Mouse (Mus musculus): ENCODE measurements at regions not wholly inside any gene's neighbourhood (a gene's known extent, or its start where the extent isn't known, plus 50 kb on each side); places are given as distances from the start of the nearest gene placed in this dataset.

GRCm38 (mm10) chr4:64228341-64228740 is 181.5 kb upstream of the Tnc start:
- Histone ChIP-seq H3K4me1 (ENCODE audit: control insufficient read depth, insufficient read depth, low read length) (no peaks in the 10 kb centered on the region), H3K9ac (ENCODE audit: low read length) (no peak overlapping the region), H3K4me2 (ENCODE audit: low read depth) (no peak overlapping the region), H3K27ac (ENCODE audit: low read depth, low read length) (no peak overlapping the region), H3K9me3 (ENCODE audit: control insufficient read depth, low read length) (no peaks in the 10 kb centered on the region), H3K4me3 (ENCODE audit: low read depth, low read length) (no peak overlapping the region), H3K27me3 (ENCODE audit: control insufficient read depth, insufficient read depth, low read length) (no peaks in the 10 kb centered on the region), H3K36me3 (ENCODE audit: control insufficient read depth, insufficient read depth, low read length) (no peaks in the 10 kb centered on the region)
- 73% methylated on average over 3 of the region's 3 CpGs for WGBS
- DNase-seq (ENCODE audit: low spot score) (no peak), ATAC-seq (ENCODE audit: insufficient read depth, low FRiP score, low TSS enrichment) (no peak)

DNA sequence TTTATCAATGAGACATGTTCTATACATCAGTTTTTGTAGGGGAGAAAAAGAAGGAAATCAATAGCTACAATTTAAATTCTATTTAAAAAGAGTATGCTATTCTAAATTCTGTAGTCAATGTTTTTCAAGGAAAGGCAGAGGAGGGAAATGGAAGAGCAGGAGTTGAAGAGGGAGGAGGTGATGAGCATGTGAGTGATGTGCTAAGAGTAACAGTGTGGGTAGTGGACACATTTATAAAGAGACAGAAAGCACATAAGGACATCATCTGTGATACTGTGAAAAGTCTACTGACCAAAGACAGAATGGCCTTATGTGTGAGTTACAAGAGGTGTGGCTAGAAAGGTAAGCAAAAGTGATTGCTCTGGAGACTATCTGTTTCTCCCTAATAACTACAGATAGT is 179.8 kb upstream of the Tnc start:
- no peaks in the 10 kb centered on the region for H3K27me3 ChIP-seq (ENCODE audit: control insufficient read depth, insufficient read depth, low read length)
- ATAC-seq (ENCODE audit: insufficient read depth, low FRiP score, low TSS enrichment) (no peak), DNase-seq (ENCODE audit: low spot score) (no peak)
- no peak overlapping the region for H3K4me2 ChIP-seq (ENCODE audit: low read depth)
- no peak overlapping the region for H3K27ac ChIP-seq (ENCODE audit: low read depth, low read length)
- no peaks in the 10 kb centered on the region for H3K9me3 ChIP-seq (ENCODE audit: control insufficient read depth, low read length)
- H3K4me1 ChIP-seq (ENCODE audit: control insufficient read depth, insufficient read depth, low read length): no peaks in the 10 kb centered on the region
- H3K4me3 ChIP-seq (ENCODE audit: low read depth, low read length): no peak overlapping the region
- no peaks in the 10 kb centered on the region for H3K36me3 ChIP-seq (ENCODE audit: control insufficient read depth, insufficient read depth, low read length)
- no peak overlapping the region for H3K9ac ChIP-seq (ENCODE audit: low read length)

GRCm38 (mm10) chr4:64224918-64225317 is 178.1 kb upstream of the Tnc start:
- H3K27ac ChIP-seq (ENCODE audit: low read depth, low read length): no peak overlapping the region
- DNase-seq (ENCODE audit: low spot score) (no peak), ATAC-seq (ENCODE audit: insufficient read depth, low FRiP score, low TSS enrichment) (no peak)
- H3K9ac ChIP-seq (ENCODE audit: low read length): no peak overlapping the region
- H3K27me3 ChIP-seq (ENCODE audit: control insufficient read depth, insufficient read depth, low read length): no peaks in the 10 kb centered on the region
- no peaks in the 10 kb centered on the region for H3K9me3 ChIP-seq (ENCODE audit: control insufficient read depth, low read length)
- no peaks in the 10 kb centered on the region for H3K4me1 ChIP-seq (ENCODE audit: control insufficient read depth, insufficient read depth, low read length)
- WGBS: 91% methylated on average over 5 of the region's 5 CpGs
- no peak overlapping the region for H3K4me3 ChIP-seq (ENCODE audit: low read depth, low read length)
- H3K4me2 ChIP-seq (ENCODE audit: low read depth): no peak overlapping the region
- no peaks in the 10 kb centered on the region for H3K36me3 ChIP-seq (ENCODE audit: control insufficient read depth, insufficient read depth, low read length)

- Histone ChIP-seq H3K9ac (ENCODE audit: low read length) (no peak overlapping the region), H3K9me3 (ENCODE audit: control insufficient read depth, low read length) (no peaks in the 10 kb centered on the region), H3K27ac (ENCODE audit: low read depth, low read length) (no peak overlapping the region), H3K4me2 (ENCODE audit: low read depth) (no peak overlapping the region), H3K4me3 (ENCODE audit: low read depth, low read length) (no peak overlapping the region), H3K4me1 (ENCODE audit: control insufficient read depth, insufficient read depth, low read length) (no peaks in the 10 kb centered on the region), H3K36me3 (ENCODE audit: control insufficient read depth, insufficient read depth, low read length) (no peaks in the 10 kb centered on the region), H3K27me3 (ENCODE audit: control insufficient read depth, insufficient read depth, low read length) (no peaks in the 10 kb centered on the region)
- no peak for DNase-seq (ENCODE audit: low spot score)
- WGBS: 84% methylated on average over 2 of the region's 2 CpGs
- ATAC-seq (ENCODE audit: insufficient read depth, low FRiP score, low TSS enrichment): no peak
Measured at GRCm38 (mm10) chr4:64219802-64220201, 173.0 kb upstream of the Tnc start.

- no peaks in the 10 kb centered on the region for H3K4me1 ChIP-seq (ENCODE audit: control insufficient read depth, insufficient read depth, low read length)
- no peak overlapping the region for H3K4me3 ChIP-seq (ENCODE audit: low read depth, low read length)
- DNase-seq (ENCODE audit: low spot score) (no peak), ATAC-seq (ENCODE audit: insufficient read depth, low FRiP score, low TSS enrichment) (no peak)
- H3K27me3 ChIP-seq (ENCODE audit: control insufficient read depth, insufficient read depth, low read length): no peaks in the 10 kb centered on the region
- no peak overlapping the region for H3K27ac ChIP-seq (ENCODE audit: low read depth, low read length)
- no peaks in the 10 kb centered on the region for H3K36me3 ChIP-seq (ENCODE audit: control insufficient read depth, insufficient read depth, low read length)
- 40% methylated on average over 8 of the region's 8 CpGs for WGBS
- H3K9ac ChIP-seq (ENCODE audit: low read length): no peak overlapping the region
- H3K4me2 ChIP-seq (ENCODE audit: low read depth): no peak overlapping the region
- H3K9me3 ChIP-seq (ENCODE audit: control insufficient read depth, low read length): no peaks in the 10 kb centered on the region
Measured at GRCm38 (mm10) chr4:64207118-64207868, 160.5 kb upstream of the Tnc start.

- no peak overlapping the region for H3K27ac ChIP-seq (ENCODE audit: low read depth, low read length)
- no peaks in the 10 kb centered on the region for H3K36me3 ChIP-seq (ENCODE audit: control insufficient read depth, insufficient read depth, low read length)
- DNase-seq (ENCODE audit: low spot score): no peak
- 89% methylated on average over 3 of the region's 3 CpGs for WGBS
- no peaks in the 10 kb centered on the region for H3K9me3 ChIP-seq (ENCODE audit: control insufficient read depth, low read length)
- no peak overlapping the region for H3K9ac ChIP-seq (ENCODE audit: low read length)
- H3K4me2 ChIP-seq (ENCODE audit: low read depth): no peak overlapping the region
- no peak for ATAC-seq (ENCODE audit: insufficient read depth, low FRiP score, low TSS enrichment)
- no peak overlapping the region for H3K4me3 ChIP-seq (ENCODE audit: low read depth, low read length)
- H3K4me1 ChIP-seq (ENCODE audit: control insufficient read depth, insufficient read depth, low read length): no peaks in the 10 kb centered on the region
- H3K27me3 ChIP-seq (ENCODE audit: control insufficient read depth, insufficient read depth, low read length): no peaks in the 10 kb centered on the region
Measured at GRCm38 (mm10) chr4:64200808-64201190, 154.0 kb upstream of the Tnc start.

DNA sequence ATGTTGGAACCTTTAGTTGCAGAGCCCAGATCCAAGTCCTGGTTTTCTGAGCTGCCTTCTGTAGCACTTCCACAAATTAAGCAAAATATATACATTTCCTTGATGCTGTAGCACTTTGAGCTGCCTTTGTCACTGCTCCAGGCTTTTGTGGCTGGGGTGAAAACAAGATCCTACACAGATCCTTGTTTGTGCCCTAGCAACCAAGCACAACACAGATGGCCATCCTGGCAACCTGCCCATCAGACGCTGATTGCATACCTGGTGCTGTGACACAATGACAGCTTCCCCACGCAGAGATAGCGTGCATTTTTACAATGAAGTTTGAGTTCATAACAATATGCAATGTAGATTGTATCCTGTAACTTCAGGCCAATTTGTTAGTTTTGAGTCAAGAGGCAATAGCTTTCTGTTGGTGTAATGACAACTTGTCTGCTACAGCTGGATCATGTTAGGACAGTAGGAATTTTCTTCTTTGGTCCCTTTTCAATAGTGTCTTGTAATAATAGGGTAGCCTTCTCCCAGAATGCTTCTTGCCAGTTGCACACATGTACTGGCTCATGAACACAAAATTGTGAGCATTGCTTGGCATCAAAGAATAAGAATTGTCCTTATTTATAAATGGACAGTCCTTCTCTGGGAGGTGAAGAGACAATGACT is 153.5 kb upstream of the Tnc start:
- no peak overlapping the region for H3K4me3 ChIP-seq (ENCODE audit: low read depth, low read length)
- ATAC-seq (ENCODE audit: insufficient read depth, low FRiP score, low TSS enrichment) (no peak), DNase-seq (ENCODE audit: low spot score) (no peak)
- H3K4me2 ChIP-seq (ENCODE audit: low read depth): no peak overlapping the region
- H3K9ac ChIP-seq (ENCODE audit: low read length): no peak overlapping the region
- no peaks in the 10 kb centered on the region for H3K27me3 ChIP-seq (ENCODE audit: control insufficient read depth, insufficient read depth, low read length)
- WGBS: 85% methylated on average over 3 of the region's 3 CpGs
- H3K4me1 ChIP-seq (ENCODE audit: control insufficient read depth, insufficient read depth, low read length): no peaks in the 10 kb centered on the region
- H3K36me3 ChIP-seq (ENCODE audit: control insufficient read depth, insufficient read depth, low read length): no peaks in the 10 kb centered on the region
- H3K27ac ChIP-seq (ENCODE audit: low read depth, low read length): no peak overlapping the region
- H3K9me3 ChIP-seq (ENCODE audit: control insufficient read depth, low read length): no peaks in the 10 kb centered on the region

GRCm38 (mm10) chr4:64184986-64185385 is 138.2 kb upstream of the Tnc start:
- DNase-seq (ENCODE audit: low spot score): no peak
- H3K27ac ChIP-seq (ENCODE audit: low read depth, low read length): no peak overlapping the region
- H3K4me3 ChIP-seq (ENCODE audit: low read depth, low read length): no peak overlapping the region
- no peaks in the 10 kb centered on the region for H3K27me3 ChIP-seq (ENCODE audit: control insufficient read depth, insufficient read depth, low read length)
- ATAC-seq (ENCODE audit: insufficient read depth, low FRiP score, low TSS enrichment): no peak
- H3K36me3 ChIP-seq (ENCODE audit: control insufficient read depth, insufficient read depth, low read length): no peaks in the 10 kb centered on the region
- H3K9ac ChIP-seq (ENCODE audit: low read length): no peak overlapping the region
- H3K4me1 ChIP-seq (ENCODE audit: control insufficient read depth, insufficient read depth, low read length): no peaks in the 10 kb centered on the region
- no peaks in the 10 kb centered on the region for H3K9me3 ChIP-seq (ENCODE audit: control insufficient read depth, low read length)
- H3K4me2 ChIP-seq (ENCODE audit: low read depth): no peak overlapping the region

DNA sequence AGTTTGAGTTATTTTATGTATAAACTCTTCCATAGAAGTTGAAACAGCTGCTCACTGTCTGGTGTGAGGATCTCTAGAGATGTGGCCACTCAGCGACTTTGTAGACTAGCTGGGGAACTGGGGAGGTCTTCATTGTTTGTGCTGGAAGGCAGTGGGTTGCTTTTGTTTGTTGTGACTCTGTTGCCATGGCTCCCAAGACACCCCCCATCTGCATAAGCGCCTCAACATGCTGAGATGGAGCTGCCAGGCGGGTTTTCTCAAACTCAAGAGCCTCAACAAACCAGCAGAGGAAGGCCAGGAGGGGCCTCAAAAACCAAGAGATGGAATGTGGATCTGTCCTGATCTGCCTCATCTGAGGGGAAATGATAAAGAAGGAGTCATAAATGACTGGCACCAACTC is 129.1 kb upstream of the Tnc start:
- ATAC-seq (ENCODE audit: insufficient read depth, low FRiP score, low TSS enrichment) (no peak), DNase-seq (ENCODE audit: low spot score) (peak; percentile 13)
- Histone ChIP-seq H3K9me3 (ENCODE audit: control insufficient read depth, low read length) (no peaks in the 10 kb centered on the region), H3K9ac (ENCODE audit: low read length) (no peak overlapping the region), H3K27me3 (ENCODE audit: control insufficient read depth, insufficient read depth, low read length) (no peaks in the 10 kb centered on the region), H3K4me3 (ENCODE audit: low read depth, low read length) (no peak overlapping the region), H3K4me1 (ENCODE audit: control insufficient read depth, insufficient read depth, low read length) (no peaks in the 10 kb centered on the region), H3K4me2 (ENCODE audit: low read depth) (no peak overlapping the region), H3K36me3 (ENCODE audit: control insufficient read depth, insufficient read depth, low read length) (no peaks in the 10 kb centered on the region), H3K27ac (ENCODE audit: low read depth, low read length) (no peak overlapping the region)
- WGBS: 25% methylated on average over 3 of the region's 3 CpGs
